Mouse (Mus musculus) midbrain, embryonic 13.5 days (tissue): Measurements from ENCODE around the gene Prom2. TPM values are rescaled to one million over a fixed set of nuclear protein-coding genes. Genes with fewer than 3 reads are reported as not detected.

Source experiments
- ATAC-seq: fragments of 200-750 bp; cut with Nextera tagmentation; 2 replicates; pipeline ENCODE4 v1.8.0; 2017; ENCODE audit warnings: mild to moderate bottlenecking, moderate TSS enrichment, moderate library complexity
- H3K27ac ChIP-seq: fragments of 300-500 bp; sonication (generic); 2 replicates; pipeline ENCODE4 v1.5.1; 2015; ENCODE audit warnings: inconsistent platforms, mild to moderate bottlenecking, moderate library complexity
- H3K27me3 ChIP-seq: fragments of 300-500 bp; sonication (generic); 2 replicates; pipeline ENCODE4 v1.6.1; 2015; ENCODE audit warnings: mild to moderate bottlenecking, inconsistent platforms
- H3K36me3 ChIP-seq: fragments of 300-500 bp; sonication (generic); 2 replicates; pipeline ENCODE4 v1.6.1; 2015; ENCODE audit warnings: mild to moderate bottlenecking, inconsistent platforms
- H3K4me1 ChIP-seq: fragments of 300-500 bp; sonication (generic); replicated peaks from 2 replicates; pipeline ENCODE4 v1.6.1; 2015; ENCODE audit warnings: inconsistent platforms
- H3K4me2 ChIP-seq: fragments of 300-500 bp; sonication (generic); replicated peaks from 2 replicates; pipeline ENCODE4 v1.6.1; 2015; ENCODE audit warnings: moderate library complexity, mild to moderate bottlenecking, inconsistent platforms
- H3K4me3 ChIP-seq: fragments of 300-500 bp; sonication (generic); replicated peaks from 2 replicates; pipeline ENCODE4 v1.5.1; 2015; ENCODE audit warnings: mild to moderate bottlenecking, inconsistent platforms
- H3K9ac ChIP-seq: fragments of 300-500 bp; sonication (generic); replicated peaks from 2 replicates; pipeline ENCODE4 v1.6.1; 2015; ENCODE audit warnings: mild to moderate bottlenecking, inconsistent platforms
- H3K9me3 ChIP-seq: fragments of 300-500 bp; sonication (generic); 2 replicates; pipeline ENCODE4 v1.6.1; 2016; ENCODE audit warnings: mild to moderate bottlenecking, inconsistent platforms
- WGBS: fragments of 180-500 bp; shearing (Covaris S2); methylation state at CpG from one replicate; pipeline ENCODE4 v1.1.7; 2015; 5-methylcytosine and 5-hydroxymethylcytosine counted together
- polyA plus RNA-seq: library from polyadenylated mRNA; unstranded; fragments of >200 nt; fragmentation: Nextera tagmentation; extraction: Ambion mirVana; gene quantifications from 2 replicates; pipeline ENCODE4 v1.2.1, GENCODE M21; 2015

Gene Prom2
- polyA plus RNA-seq = not detected in 2 replicates

DNA sequence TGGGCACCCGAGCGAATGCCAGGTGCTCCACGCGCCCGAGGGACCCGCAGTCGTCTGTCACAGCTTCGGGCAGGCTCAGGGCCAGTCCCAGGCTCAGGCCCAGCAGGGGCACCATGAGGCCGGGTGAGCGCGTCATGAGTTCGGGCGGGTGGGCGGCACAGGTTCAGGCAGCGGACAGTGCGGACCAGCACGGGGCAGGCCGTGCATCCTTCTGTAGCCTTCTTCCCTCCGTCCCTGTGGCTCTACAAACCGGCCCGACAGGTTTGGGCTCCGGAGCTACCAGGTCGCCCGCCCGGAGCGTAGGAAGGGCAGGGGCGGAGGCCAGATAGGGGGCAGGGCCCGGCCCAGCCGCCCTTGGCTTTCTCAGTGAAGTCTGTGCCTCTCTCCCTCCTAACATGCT lies at the start of gene Prom2:
Gene Prom2, minus strand, starts transcription at position 283 of the 400 bp plus-strand sequence.
- Histone ChIP-seq H3K27me3 (peaks cover 67% of the 10 kb centered on the region), H3K4me3 (peak within 1 kb of the TSS; percentile 9; the same call in 1 of the 2 replicates), H3K36me3 (no peaks in the 10 kb centered on the region), H3K9ac (no peak within 1 kb of the TSS), H3K4me1 (peaks cover 5% of the 10 kb centered on the region), H3K9me3 (no peaks in the 10 kb centered on the region), H3K27ac (no peak within 1 kb of the TSS), H3K4me2 (peak within 1 kb of the TSS; percentile 34)
- 5% methylated on average over 29 of the region's 29 CpGs for WGBS
- peak; percentile 40; the same call in 1 of the 2 replicates for ATAC-seq

DNA sequence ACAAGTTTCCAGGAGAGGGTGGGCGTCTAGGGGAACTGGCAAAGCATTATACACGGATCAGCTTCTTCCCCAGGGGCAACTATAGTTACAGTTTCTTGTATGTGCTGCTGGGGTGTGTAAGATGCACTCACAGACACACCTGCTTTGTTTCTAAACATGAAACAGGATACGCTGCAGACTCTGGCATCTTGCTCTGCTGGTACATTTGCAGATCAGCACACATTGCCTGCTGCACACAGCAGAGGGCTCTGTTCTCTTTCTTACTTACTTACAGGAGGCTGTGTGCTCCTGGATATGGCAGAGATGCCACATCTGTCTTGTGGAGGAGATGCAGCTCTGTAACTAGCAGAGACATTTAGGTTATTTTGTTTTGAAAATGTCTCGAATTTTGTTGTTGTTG lies 49.6 kb upstream of the Prom2 start:
- WGBS = 82% methylated on average over 4 of the region's 4 CpGs
- H3K4me2 ChIP-seq = no peak overlapping the region
- no peak overlapping the region for H3K27ac ChIP-seq
- H3K27me3 ChIP-seq = no peaks in the 10 kb centered on the region
- H3K4me3 ChIP-seq = no peak overlapping the region
- no peaks in the 10 kb centered on the region for H3K9me3 ChIP-seq
- peaks cover 48% of the 10 kb centered on the region for H3K36me3 ChIP-seq
- no peak overlapping the region for H3K9ac ChIP-seq
- ATAC-seq = no peak
- peaks cover 22% of the 10 kb centered on the region for H3K4me1 ChIP-seq

- no peak for ATAC-seq
- no peaks in the 10 kb centered on the region for H3K9me3 ChIP-seq
- H3K27me3 ChIP-seq = no peaks in the 10 kb centered on the region
- H3K4me2 ChIP-seq = no peak overlapping the region
- H3K27ac ChIP-seq = no peak overlapping the region
- no peak overlapping the region for H3K9ac ChIP-seq
- WGBS = 83% methylated on average over 15 of the region's 15 CpGs
- H3K36me3 ChIP-seq = peaks cover 41% of the 10 kb centered on the region
- H3K4me1 ChIP-seq = peaks cover 22% of the 10 kb centered on the region
- no peak overlapping the region for H3K4me3 ChIP-seq
Observed at GRCm38 (mm10) chr2:127590204-127590603, 48.9 kb upstream of the Prom2 start.

DNA sequence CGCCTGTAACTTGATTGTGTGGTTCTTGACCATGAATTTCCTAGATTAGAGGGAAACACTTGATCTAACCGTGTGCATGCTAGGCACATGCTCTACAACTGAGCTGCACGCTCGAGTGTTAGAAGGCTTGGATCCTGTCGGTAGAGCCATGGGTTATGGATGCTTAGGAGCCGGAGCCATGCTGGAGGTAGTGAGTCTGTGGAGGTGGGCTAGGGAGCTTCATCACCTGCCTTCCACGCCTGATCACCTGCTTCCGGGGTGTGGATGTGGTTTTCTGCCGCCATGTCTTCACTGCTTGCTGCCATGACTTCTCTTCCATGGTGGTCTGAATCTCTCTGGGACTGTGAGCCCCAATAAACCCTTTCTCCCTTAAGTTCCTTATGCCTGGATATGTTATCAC lies 47.6 kb upstream of the Prom2 start:
- no peaks in the 10 kb centered on the region for H3K27me3 ChIP-seq
- no peak overlapping the region for H3K27ac ChIP-seq
- peak overlapping the region; percentile 83; the same call in 1 of the 2 replicates for H3K4me2 ChIP-seq
- H3K4me1 ChIP-seq = peaks cover 28% of the 10 kb centered on the region
- 93% methylated on average over 9 of the region's 9 CpGs for WGBS
- no peak overlapping the region for H3K9ac ChIP-seq
- no peak overlapping the region for H3K4me3 ChIP-seq
- no peaks in the 10 kb centered on the region for H3K9me3 ChIP-seq
- H3K36me3 ChIP-seq = peaks cover 29% of the 10 kb centered on the region
- no peak for ATAC-seq

GRCm38 (mm10) chr2:127587514-127587844 lies 46.2 kb upstream of the Prom2 start:
- Histone ChIP-seq H3K4me1 (peaks cover 34% of the 10 kb centered on the region), H3K27ac (peak overlapping the region; percentile 90), H3K9me3 (no peaks in the 10 kb centered on the region), H3K27me3 (no peaks in the 10 kb centered on the region), H3K4me2 (peak overlapping the region; percentile 83), H3K9ac (peak overlapping the region; percentile 80), H3K4me3 (peak overlapping the region; percentile 82), H3K36me3 (peaks cover 18% of the 10 kb centered on the region)
- peak; percentile 62 for ATAC-seq
- under 1% methylated on average over 22 of the region's 22 CpGs for WGBS

DNA sequence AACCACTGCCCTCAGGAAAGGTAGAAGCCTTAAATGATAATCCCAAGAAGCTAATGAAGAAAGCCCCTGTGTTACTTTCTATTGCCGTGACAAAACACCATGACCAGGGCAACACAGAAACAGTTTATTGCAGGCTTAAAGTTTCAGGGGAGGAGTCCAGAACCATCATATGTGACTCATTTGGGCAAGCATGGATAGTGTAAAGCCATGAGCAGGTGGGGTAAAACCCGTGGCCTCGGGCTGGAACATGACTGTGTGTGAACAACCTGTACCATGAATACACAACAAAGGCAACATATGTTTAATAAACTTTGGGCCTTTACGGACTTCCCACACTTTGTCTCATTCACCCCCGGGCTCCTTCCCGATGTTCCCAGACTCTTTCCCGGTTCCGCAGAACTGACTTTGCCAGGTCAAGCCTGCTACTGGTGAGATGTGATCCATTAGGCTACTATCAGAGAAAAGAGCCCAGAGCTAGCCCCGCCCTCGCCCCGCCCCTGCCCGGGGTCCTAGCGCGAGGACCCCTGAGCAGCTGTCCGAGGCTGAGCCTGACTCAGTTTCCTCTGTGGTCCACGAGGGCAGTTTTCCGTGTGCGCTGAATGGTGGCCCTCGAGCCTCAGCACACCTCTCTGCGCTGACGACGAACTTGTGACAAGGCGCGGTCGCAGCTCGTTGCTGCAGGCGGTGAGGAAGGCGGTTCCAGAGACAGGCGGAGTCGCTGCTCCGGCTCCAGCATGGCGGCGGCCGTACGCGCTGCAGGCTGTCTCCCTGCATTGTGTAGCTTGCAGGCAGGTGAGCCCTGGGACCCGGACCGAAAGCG lies 45.6 kb upstream of the Prom2 start, which contains the start of the genes Zfp661 and Mrps5:
Gene Zfp661, minus strand, starts transcription at position 401 of the 820 bp plus-strand sequence.
Gene Mrps5, plus strand, starts transcription at position 529 of the 820 bp plus-strand sequence.
- Histone ChIP-seq H3K27ac (peak within 1 kb of the TSS; percentile 90), H3K27me3 (no peaks in the 10 kb centered on the region), H3K4me2 (peak within 1 kb of the TSS; percentile 83), H3K4me3 (peak within 1 kb of the TSS; percentile 82), H3K36me3 (peaks cover 12% of the 10 kb centered on the region; the same call in 1 of the 2 replicates), H3K9ac (peak within 1 kb of the TSS; percentile 80), H3K9me3 (no peaks in the 10 kb centered on the region), H3K4me1 (peaks cover 34% of the 10 kb centered on the region)
- WGBS = 5% methylated on average over 39 of the region's 39 CpGs
- ATAC-seq = peak; percentile 85

- Histone ChIP-seq H3K9ac (peak overlapping the region; percentile 83), H3K27ac (no peak overlapping the region), H3K4me3 (peak overlapping the region; percentile 71), H3K27me3 (no peaks in the 10 kb centered on the region), H3K9me3 (no peaks in the 10 kb centered on the region), H3K4me2 (peak overlapping the region; percentile 70), H3K4me1 (peaks cover 34% of the 10 kb centered on the region), H3K36me3 (peaks cover 14% of the 10 kb centered on the region)
- peak; percentile 88 for ATAC-seq
- under 1% methylated on average over 24 of the region's 24 CpGs for WGBS
Observed at GRCm38 (mm10) chr2:127584436-127584858, 43.2 kb upstream of the Prom2 start.

GRCm38 (mm10) chr2:127573322-127573721 lies 32.1 kb upstream of the Prom2 start:
- 75% methylated on average over 1 of the region's 1 CpGs for WGBS
- H3K9me3 ChIP-seq = no peaks in the 10 kb centered on the region
- H3K4me2 ChIP-seq = no peak overlapping the region
- no peak overlapping the region for H3K4me3 ChIP-seq
- no peak overlapping the region for H3K27ac ChIP-seq
- H3K4me1 ChIP-seq = no peaks in the 10 kb centered on the region
- no peak for ATAC-seq
- H3K9ac ChIP-seq = no peak overlapping the region
- no peaks in the 10 kb centered on the region for H3K27me3 ChIP-seq
- H3K36me3 ChIP-seq = peaks cover 26% of the 10 kb centered on the region

GRCm38 (mm10) chr2:127559070-127559966 lies 18.1 kb upstream of the Prom2 start:
- Histone ChIP-seq H3K4me2 (peak overlapping the region; percentile 53), H3K4me3 (peak overlapping the region; percentile 35), H3K9ac (peak overlapping the region; percentile 29; the same call in 1 of the 2 replicates), H3K4me1 (peaks cover 8% of the 10 kb centered on the region; the same call in 1 of the 2 replicates), H3K27ac (no peak overlapping the region; the same call in 1 of the 2 replicates), H3K27me3 (peaks cover 10% of the 10 kb centered on the region), H3K9me3 (no peaks in the 10 kb centered on the region), H3K36me3 (no peaks in the 10 kb centered on the region)
- 12% methylated on average over 18 of the region's 18 CpGs for WGBS
- peak; percentile 99 for ATAC-seq

GRCm38 (mm10) chr2:127551078-127551477 lies 9.8 kb upstream of the Prom2 start:
- H3K36me3 ChIP-seq = no peaks in the 10 kb centered on the region
- no peaks in the 10 kb centered on the region for H3K9me3 ChIP-seq
- ATAC-seq = 0 out of 2 replicates have a peak, but pooled peaks have one; percentile 4
- no peak overlapping the region for H3K4me3 ChIP-seq
- H3K27ac ChIP-seq = no peak overlapping the region
- H3K4me1 ChIP-seq = no peaks in the 10 kb centered on the region
- H3K4me2 ChIP-seq = no peak overlapping the region
- H3K9ac ChIP-seq = no peak overlapping the region
- 0 out of 2 replicates have a peak, but pooled peaks cover 4% of the 10 kb centered on the region for H3K27me3 ChIP-seq
- whole genome bisulfite sequencing = 54% methylated on average over 5 of the region's 5 CpGs

DNA sequence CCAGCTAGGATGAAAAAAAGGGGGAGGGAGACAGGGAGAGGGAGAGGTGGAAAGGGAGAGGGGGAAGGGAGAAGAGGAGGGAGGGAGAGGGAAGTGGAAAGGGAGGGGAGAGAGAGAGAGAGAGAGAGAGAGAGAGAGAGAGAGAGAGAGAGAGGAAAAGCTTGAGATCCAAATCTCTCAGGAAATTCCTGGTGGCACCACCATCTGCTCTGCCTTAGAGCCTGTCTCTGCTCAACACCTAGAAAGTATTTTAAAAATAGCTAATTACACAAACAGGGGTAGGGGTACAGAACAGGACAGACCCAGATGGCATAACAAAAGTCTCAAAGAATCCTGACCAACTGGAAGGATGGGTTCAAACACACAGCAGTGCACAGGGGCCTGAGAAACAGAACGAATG lies 9.2 kb upstream of the Prom2 start:
- Histone ChIP-seq H3K9ac (no peak overlapping the region), H3K4me3 (no peak overlapping the region), H3K4me1 (no peaks in the 10 kb centered on the region), H3K27me3 (0 out of 2 replicates have a peak, but pooled peaks cover 4% of the 10 kb centered on the region), H3K4me2 (no peak overlapping the region), H3K27ac (no peak overlapping the region), H3K36me3 (no peaks in the 10 kb centered on the region), H3K9me3 (no peaks in the 10 kb centered on the region)
- ATAC-seq = no peak
- 76% methylated on average over 1 of the region's 1 CpGs for WGBS
